Mouse (Mus musculus) layer of hippocampus, adult 9-10 months (tissue): ENCODE results near the gene Svop.
A peak's percentile ranks its signal among the peaks of the same experiment; 100 is the strongest.

Experiments used
- DNase-seq: peaks from one replicate; pipeline ENCODE4 v3.0.0; 2022; ENCODE audit warnings: low spot score

Gene Svop

DNA sequence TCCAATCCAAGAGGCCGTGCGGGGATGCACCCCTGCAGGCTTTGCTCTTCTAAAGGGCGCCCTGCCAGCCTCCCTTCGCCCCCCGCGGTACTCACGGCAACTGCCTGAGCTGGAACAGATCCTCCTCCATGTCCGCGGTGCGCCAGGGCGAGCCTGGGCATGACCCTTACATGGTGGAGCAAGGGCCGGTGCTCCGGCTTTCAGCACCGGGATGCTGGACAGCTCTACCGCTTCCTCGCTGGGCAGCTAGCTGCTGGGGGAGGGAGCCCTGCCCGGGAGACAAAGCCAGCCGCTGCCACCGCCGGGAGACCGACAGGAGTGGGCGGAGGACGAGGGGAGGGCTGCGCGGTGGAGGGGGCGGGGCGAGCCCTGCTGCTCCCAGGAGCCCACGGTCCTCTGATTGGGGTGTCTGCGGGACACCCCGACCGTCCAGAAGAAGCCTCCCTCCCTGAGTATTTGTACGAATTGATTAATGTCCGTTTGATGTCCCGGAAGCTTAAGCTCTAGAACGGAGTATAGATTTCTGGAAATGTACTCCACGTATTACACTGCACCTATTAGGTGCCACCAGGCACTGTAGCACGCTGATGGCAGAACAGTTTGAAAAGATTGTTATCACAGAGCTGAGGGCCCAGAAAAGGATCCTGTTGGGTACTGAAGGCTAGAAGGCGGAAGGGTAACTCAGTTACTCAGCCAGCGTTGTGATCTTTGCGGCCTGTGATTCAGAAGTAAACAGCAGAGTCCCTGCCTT is at the start of gene Svop:
Gene Svop, minus strand, starts transcription at position 514 of the 751 bp plus-strand sequence.
- DNase-seq, result peak; percentile 31

GRCm38 (mm10) chr5:114139175-114139574 is 47.8 kb upstream of the Svop start:
- peak; percentile 40 for DNase-seq

GRCm38 (mm10) chr5:114138277-114139164 is 47.2 kb upstream of the Svop start:
- no peak for DNase-seq

- DNase-seq, result no peak
Measured at GRCm38 (mm10) chr5:114137481-114138276, 46.3 kb upstream of the Svop start.

DNA sequence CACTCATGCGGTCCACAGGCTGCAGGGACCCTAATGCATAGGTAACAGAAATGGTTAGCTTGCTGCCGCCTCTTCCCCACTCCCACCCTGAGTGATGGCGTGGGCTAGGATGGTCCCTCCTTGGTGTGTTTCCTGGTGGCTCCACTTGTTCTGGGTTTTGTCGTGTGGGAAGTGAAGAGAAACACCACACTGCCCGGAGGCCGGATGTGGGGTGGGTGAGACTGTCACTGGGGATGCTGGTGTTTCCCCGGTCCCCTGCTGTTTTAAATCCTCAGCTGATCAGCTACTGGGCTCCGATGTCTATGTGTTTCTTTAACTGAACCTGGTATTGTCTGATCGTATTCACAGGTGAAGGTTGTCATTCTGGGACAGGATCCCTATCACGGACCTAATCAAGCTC is 44.1 kb upstream of the Svop start:
- no peak for DNase-seq

DNA sequence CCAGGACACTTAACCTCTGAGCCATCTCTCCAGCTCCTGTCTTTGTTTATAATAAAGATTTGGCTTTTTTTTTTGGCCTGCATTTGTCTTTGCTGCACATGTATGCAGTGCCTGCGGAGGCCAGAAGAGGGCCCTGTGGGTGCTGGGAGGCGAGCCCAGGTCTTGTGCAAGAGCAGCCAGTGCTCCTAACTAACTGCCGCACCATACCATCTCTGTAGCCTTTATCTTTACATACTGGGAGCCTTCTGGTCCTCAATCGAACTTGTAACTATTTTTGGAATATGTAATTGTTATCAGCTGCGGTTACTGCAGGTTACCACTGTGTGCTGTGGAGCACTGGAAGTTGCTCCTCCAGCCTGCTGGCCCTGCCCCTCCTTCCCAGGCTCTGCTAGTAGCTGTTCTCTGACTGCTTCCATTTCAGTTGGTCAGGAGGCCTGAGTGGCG is 42.7 kb upstream of the Svop start:
- DNase-seq, result no peak

- no peak for DNase-seq
Measured at GRCm38 (mm10) chr5:114132841-114133240, 41.5 kb upstream of the Svop start.

DNA sequence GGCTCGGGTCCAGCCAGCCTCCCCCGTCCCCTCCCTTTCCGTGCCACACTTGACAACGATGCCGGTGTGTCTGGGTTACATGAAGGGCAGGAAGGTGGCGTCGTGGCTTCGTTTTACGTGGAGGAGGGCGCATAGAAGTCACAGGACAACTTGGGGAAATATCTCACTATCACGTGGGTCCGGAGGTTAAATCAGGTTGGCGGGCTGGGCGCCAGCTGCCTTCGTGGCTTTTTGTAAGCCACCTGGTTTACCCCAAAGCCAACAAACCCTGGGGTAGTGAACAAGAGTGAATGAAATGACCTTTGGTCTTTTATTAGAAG is 40.1 kb upstream of the Svop start:
- DNase-seq, result no peak

DNA sequence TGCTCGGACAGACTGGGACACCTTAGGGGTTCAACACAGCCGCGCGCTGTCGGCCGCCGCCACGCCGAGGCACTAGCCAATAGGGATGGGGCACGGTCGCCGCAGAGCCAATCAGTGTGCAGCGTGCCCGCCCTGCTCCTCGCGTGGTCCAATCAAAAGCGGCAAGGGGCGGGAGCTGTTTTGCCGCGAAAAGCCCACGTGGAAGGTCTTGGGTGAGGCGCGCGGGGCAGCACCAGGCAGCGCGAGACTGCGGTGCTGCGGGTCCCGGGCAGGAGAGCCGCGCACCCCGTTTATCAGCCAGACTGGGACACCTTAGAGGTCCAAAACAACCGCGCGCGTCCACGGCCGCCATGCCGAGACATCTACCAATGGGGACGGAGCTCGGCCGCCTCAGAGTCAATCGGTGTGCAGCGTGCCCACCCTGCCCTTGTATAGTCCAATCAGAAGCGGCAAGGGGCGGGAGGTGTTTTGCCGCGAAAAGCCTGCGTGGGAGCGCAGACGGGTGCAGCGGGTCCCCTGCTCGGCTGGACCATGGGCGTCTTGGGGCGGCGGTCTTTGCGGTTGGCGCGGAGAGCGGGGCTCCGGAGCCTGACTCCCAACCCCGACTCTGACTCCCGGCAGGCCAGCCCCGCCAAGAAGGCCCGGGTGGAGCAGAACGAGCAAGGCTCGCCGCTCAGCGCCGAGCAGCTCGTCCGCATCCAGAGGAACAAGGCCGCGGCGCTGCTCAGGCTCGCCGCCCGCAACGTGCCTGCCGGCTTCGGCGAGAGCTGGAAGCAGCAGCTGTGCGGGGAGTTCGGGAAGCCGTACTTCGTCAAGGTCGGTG is 39.5 kb upstream of the Svop start:
- peak; percentile 88 for DNase-seq

- no peak for DNase-seq
Measured at GRCm38 (mm10) chr5:114130211-114130605, 38.8 kb upstream of the Svop start, which contains the start of gene Ung. Gene Ung (plus strand): TSS chr5:114130386.

GRCm38 (mm10) chr5:114129550-114130210 is 38.3 kb upstream of the Svop start:
- DNase-seq, result no peak

GRCm38 (mm10) chr5:114127374-114128349 is 36.3 kb upstream of the Svop start, which contains the start of gene Alkbh2:
Gene Alkbh2 (minus strand): TSS chr5:114128218.
- DNase-seq, result peak; percentile 56

GRCm38 (mm10) chr5:114126499-114127244 is 35.3 kb upstream of the Svop start:
- DNase-seq, result no peak

DNA sequence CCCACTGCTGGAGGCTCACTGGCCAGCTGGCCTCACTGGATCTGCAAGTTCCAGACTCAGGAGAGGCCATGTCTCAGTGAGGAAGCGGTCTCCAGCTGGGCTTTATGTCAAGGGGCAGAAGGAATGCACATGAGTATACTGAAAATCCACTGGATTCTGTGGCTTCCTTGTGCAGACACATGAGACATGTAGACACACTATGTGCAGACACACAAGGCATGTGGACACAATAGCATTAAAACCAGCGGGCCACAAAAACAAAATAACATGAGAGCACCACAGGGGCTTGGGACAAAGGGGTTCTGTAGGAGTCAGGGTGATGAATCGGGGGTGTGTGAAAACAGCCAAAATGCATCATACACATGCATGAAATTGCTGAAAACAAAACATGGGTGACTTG is 34.6 kb upstream of the Svop start:
- DNase-seq, result no peak

DNA sequence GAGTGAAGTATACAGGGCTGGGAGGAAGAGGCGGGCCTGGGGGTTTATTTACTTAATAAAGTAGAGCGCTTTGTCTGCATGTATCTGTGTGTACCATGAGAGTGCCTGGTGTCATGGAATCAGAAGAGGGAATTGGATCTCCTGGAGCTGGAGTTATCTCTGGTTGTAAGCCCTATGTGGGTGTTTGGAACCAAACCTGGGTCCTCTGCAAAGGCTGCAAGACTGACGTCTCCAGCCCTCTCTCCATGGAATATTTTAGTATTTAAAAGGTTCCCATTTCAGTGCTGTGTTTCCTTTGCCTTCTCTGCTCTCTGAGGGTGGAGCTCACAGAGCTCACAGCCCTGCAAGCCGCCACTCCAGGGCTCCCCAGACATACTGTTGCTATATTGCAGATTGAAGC is 28.4 kb upstream of the Svop start:
- DNase-seq, result no peak

DNA sequence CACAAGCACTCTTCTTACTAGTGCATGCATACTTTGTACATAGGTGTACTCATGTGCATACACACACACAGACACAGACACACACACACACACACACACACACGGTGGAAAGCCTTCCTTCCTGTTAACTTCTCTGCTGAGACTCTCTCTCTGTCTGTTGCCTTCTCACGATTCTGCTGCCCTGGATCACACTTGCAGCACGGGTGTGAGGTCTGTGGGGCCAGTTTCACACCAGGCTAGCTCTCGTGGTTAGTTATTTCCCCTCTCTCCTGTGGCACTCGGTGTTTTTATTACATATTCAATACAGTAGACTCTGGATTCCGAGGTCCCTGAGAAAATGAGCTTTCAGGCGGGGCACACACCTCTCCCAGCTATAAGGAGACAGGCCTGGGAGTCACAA is 25.2 kb upstream of the Svop start:
- DNase-seq, result no peak

GRCm38 (mm10) chr5:114115030-114115429 is 23.7 kb upstream of the Svop start:
- DNase-seq, result no peak

DNA sequence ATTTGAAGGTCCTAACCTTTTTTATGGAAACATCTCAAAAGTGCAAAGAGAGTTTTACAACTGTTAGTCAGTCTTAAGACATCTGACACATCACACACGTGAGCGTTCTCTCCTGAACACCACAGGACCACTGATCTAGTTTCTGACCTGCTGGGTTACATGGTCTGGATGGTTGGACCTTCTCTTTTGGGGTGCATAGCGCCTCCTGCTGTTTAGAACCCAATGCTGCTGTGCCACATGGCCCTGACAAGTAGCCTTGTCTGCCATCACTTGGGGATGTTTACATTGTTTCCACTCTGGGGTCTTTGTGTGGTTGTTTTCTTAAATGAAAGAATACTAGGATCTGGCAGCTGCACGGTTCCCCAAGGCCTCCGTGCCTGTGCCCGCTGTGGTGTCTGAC is 22.0 kb upstream of the Svop start:
- DNase-seq, result no peak

- no peak for DNase-seq
Measured at GRCm38 (mm10) chr5:114106391-114106935, 15.1 kb upstream of the Svop start.
